Mouse (Mus musculus) urinary bladder, postnatal 10 days (tissue): Measurements from ENCODE around the gene Stab1.

Experiments used
- DNase-seq: peaks from one replicate; pipeline ENCODE4 v3.0.0; 2022; ENCODE audit warnings: low spot score

Gene Stab1

DNA sequence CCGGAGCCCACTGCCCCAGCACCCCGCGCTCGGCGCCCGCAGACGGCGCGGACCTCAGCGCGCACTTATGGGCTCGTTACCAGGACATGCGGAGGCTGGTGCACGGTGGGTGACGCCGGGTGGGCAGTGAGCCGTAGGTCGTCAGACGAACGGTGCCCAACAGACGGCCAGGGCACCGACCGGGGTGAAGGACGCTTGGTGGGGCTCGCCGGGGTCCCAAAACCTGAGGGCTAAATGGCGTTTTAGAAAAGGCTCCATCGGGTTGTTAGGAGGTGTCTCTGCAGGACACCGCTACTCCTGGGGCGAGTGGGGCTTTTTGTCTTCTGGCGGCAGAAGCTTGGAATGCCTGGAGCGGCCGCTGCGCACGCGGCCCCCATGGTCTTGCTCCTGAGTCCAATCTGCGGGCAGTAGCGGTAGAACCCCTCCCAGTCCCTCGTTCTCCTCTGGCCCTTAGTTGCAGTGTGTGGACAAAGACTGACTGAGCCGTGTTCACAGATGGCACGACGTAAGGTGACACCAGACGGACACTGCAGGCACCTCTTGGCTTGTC is 37.1 kb downstream of the Stab1 start:
- no peak for DNase-seq

DNA sequence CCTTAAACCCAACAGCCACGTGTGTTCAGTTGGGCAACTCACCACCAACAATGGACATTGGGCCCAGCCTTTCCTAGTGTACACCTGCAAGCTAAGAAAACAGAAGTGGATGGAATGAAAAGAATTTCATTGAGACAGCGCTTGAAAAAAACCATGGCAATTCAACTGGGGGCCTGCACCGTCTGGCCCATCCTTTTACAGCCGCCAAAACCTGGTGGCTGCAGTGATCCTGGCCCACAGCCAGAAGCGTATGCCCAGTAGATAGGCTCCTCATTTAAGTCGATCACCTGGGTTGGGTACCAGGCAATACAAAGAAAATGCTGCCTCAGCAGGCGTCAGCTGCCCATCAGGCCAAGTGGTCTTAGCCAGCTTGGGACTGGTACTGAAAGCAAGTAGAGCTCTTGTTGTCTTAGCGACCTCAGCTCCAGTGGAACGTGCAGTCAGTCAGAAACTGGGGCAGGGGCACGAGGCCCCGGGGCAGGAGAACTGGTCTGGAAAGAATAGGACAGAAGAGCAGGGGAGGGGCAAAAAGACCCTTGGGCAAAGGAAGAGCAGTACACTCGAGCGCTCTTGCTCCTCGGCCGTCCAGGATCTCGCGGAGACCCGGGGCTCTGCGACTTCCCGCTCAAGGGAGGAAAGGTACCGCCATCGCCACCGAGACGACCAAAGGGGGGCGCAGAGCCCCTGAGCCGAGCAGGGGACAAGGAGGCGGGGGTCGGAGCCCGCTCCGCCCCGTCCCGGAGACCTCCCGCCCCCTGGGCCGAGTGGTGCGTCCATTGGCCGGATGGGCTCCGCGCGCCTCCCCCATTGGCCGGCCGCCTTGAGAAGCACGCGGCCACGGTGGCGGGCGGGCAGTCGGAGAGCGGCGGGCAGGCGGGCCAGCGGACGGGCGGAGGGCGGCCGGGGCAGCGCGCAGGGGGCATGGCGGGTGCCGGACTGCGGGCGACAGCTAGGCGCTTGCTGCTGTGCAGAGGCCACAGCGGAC is 37.9 kb downstream of the Stab1 start, which contains the start of gene Nt5dc2:
Gene Nt5dc2, plus strand, starts transcription at position 818 of the 985 bp plus-strand sequence.
- peak; percentile 44 for DNase-seq

DNA sequence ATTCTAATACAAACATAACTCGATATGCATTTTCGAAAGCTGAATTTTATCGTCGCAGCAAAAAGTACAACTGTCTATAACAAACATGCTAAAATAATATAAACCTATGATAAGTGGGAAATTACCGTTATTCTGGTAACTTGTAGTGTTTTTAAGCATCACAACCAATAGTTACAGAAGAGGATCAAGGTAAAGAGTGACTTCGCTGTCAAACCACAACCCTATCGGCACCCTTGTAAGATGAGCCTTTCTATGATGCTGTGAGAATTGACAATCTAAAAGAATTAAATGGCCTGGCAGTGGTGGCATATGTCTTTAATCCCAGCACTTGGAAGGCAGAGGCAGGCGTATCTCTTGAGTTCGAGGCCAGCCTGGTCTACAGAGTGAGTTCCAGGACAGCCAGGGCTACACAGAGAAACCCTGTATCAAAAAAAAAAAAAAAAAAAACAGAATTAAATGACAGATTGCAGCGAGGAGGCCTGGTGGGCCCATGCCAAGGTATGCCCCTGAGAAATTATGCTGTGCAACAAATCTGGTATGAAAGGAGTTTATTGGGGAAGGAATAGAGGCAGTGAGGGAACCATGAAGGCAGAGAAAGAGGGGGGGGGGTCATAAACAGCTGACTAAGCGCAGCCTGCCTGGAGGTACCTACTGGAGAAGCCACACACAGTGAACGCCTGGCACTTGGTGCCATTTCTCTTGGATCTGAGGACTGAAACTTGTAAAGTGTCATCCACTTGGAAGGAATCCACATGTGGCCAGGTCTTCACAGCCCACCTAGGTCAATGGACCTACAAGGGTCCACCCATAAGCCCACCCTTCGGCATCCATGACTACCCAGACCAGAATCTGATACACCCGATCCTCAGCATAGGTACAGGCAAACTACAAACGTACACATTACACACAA is 38.9 kb downstream of the Stab1 start:
- DNase-seq = peak; percentile 11

DNA sequence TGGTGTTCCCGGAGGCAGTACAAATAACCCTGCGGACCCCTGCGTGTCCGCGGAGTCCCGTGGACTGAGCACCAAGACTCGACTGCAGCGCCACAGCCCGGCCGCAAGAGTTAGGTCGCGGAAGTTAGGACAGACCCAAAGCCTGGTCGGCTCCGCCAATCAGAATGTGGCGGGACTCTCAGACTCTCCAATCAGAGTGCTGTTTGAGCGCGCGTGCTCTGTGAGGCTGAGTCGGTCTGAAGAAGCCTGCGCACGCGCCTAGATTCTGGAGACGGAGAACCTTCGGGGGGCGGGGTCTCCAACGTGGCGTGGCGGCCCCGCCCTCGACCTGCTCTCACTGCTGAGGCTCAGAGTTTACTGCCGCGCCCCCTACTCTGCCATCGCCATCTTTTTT is 39.6 kb downstream of the Stab1 start, which contains the start of gene Smim4:
Gene Smim4, minus strand, starts transcription at position 131 of the 394 bp plus-strand sequence.
- peak; percentile 80 for DNase-seq

DNA sequence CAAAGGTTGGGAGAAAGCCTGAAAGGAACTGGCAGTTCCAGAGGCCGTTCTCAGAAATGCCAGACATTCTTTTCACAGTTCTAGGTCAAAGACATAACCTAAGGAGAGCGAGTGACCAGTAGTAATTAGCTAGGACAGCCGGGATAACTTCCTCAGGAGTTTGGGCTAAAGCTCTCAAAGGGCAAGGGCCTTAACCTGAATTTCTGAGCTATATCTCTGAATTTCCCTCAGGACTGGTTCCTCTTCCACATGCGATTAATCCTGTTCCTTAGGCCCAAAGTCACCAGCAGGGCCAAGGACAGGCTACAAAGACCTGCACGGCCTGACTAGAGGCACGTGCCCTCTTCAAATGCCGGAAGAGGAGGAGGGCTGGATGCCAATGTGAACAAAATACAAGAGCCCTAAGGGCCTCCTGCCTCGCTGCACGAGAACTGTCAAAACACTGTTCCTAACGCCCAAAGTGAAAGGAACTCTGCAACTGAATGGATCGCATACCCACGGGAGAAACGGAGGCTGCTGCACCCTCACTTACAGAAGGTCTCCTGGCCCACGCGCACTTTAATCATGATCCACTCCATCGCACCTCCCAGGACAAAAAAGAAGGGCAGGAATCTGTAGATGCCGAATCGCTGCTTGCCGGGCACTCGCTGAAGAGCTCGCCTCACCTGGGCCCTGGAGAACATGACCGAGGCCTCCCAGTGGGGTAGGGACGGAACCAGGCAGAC is 40.2 kb downstream of the Stab1 start:
- DNase-seq = no peak

DNA sequence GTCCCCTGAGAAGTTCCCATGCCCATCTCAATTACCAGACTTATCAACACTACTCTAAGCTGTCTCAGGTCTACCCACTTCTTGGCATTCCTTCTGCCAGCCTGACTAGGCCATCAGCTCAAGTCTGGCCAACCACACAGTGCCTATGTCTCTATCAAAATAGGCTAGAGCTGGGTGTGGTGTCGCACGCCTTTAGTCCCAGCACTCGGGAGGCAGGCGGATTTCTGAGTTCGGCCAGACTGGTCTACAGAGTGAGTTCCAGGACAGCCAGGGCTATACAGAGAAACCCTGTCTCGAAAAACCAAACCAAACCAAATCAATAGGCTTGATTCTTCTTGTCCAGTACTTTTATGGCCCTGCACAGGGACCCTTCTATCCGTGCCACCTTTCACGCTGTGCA is 41.6 kb downstream of the Stab1 start:
- DNase-seq = no peak

DNA sequence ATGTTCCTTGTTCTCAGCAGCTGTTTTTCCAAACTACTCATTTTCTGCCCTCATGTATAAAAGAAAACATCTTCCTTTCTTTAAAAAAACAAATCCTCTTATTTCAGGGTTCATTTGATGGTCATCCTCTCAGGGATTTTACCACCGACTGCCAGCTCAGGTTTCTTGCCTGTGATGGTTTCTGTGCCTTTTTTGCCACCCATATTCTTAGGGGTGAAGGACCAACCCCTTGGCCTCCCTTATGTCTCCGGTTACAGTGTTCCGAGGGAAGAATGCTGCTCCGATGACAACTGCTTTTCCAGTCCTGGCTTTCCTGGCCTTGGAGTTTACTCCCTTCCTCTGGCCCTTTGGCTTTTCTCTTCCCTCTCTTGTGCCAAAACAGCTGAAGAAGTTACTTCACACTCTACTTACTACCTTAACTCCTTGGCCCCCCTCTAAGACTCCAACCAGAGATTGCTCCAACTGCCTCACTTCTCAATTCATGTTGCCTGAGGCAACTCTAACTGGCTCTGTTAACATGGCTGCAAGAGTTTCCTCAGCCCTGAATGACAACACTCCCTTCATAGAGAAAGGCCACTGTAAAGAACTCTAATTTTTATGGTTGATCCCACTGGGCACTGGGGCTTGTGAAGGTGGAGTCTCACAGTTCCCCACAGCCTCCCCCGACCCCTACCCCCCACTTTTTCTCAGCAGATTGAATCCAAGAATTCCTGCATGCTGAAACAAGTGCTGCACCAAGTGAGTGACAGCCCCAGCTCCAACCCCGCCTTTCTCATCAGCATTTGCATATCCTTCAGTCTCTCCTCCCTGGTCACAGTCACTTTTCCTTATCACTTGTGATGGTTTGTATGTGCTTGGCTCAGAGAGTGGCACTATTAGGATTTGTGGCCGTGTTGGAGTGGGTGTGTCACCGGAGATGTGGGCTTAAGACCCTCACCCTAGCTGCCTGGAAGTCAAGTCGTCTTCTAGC is 43.0 kb downstream of the Stab1 start:
- no peak for DNase-seq

DNA sequence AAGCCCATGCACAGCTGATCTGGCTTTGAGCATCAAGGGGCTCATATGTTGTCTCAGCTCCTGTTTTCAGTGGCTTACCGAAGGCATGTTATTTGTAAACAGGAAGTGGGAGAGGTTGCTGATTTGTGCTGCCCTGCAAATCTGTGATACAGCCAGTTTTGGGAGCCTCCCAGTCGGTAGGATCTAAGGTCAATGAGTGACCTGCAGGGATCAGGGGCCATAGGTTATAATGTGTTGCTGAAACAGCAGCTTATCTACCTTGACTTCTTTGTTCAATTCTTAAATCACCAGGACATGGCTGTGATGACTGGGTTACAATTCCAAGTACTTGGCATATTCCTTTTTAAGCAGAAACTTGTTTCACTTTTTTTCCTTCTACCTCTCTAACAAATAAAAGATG is 52.9 kb downstream of the Stab1 start:
- DNase-seq = no peak

DNA sequence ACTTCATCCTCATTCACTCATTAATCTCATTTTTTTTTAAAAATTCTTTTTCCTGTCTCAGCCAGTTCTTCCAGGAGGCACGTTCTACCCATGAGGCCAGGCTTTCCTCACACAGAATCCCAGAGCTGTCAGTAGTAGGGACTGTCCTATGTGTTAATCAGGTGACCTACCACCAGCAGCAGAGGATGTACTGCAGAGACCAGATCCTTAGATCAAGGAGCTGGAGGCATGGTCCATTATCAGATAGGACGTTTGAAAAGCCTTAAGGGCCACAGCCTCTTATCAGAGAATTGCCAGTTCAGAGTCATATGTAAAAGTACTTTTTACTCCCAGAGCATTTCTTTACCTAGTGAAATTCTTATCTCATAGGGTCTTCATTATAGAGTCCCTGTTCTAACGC is 54.4 kb downstream of the Stab1 start:
- DNase-seq = no peak

DNA sequence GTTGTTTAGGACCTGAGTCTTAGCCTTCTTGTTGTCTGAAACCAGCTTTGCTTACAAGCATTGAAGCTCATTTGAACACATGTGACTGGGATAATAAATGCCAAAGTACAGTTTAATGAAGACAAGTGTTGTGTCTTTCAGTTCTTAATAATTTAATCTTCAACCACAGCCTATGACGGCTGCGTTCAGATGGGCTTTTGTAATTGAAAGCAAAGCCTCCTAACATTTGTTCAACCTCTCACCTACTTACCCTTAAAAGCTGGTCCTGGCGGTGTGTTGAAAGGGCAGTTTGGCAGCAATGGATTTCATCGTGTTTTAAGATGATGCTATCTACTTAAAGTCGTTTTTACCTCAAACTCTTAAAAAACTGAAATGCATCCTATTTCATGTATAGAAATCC is 56.3 kb downstream of the Stab1 start:
- no peak for DNase-seq

DNA sequence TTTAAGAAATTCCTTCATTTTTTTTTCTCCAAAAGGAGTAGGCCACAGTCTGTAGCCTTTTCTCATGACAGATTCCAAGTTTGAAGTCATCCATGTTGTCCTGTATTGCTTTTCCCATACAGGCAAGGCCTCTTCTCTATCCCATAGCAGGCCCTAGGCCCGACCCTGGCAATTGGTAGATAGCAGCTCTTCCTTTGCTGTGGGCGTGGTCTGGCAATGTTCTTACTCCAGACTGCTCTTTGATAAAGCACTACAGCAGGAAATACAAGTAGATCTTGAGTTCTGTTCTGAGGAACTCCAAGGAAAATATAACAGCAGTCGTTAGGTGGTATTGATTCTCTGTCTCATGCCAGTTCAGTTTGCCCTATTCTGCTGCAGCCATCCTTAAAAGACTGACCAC is 57.8 kb downstream of the Stab1 start:
- DNase-seq = no peak

DNA sequence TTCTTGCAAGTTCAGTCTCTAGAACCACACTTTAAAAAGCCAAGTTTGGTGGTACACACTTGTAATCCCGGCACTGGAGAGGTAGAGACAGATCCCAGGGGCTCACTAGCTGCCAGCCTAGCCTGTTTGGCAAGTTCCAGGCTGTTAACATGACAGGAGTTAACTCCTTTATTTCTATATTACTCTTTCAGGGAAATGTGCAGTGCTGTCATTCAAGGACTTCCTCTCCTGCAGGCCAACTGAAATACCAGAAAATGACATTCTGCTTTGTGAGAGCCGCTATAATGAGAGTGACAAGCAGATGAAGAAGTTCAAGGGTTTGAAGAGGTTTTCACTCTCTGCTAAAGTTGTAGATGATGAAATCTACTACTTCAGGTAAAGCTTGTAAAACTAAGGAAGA is 63.3 kb downstream of the Stab1 start:
- DNase-seq = no peak

DNA sequence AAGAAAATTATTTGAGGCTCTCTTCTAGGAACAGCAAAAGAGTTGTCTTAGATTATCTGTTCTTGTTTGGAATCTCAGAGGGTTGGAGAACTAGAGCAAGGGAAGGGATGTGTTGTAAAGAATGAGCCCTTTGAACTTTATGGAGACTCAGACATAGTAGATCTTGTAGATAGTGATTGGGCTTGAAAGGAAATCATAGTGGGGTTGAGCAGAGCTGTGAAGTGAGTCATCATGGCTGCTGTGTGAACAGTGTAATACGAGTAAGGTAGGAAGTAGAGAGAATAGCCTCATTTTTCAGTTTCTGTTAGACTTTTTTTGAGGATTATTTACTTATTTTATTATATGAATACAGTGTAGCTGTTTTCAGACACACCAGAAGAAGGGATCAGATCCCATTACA is 78.5 kb downstream of the Stab1 start:
- no peak for DNase-seq
